Mouse (Mus musculus) CD4-positive, CD25-positive, alpha-beta regulatory T cell, adult 2 months (primary cell): Measurements from ENCODE around the gene E130311K13Rik.

Source experiments
- DNase-seq: peaks from one replicate; pipeline ENCODE4 v3.0.0-alpha.2; 2012; ENCODE audit warnings: low read depth, low spot score

Gene E130311K13Rik

GRCm38 (mm10) chr3:63928878-63929859 lies at the start of gene E130311K13Rik:
TSS of gene E130311K13Rik (minus strand) at chr3:63929472.
- DNase-seq, result peak; percentile 91

GRCm38 (mm10) chr3:63977895-63978294 lies 48.6 kb upstream of the E130311K13Rik start:
- DNase-seq, result no peak

GRCm38 (mm10) chr3:63975955-63976908 lies 47.0 kb upstream of the E130311K13Rik start, which contains the start of gene Gmps:
TSS of gene Gmps (plus strand) at chr3:63976106.
- DNase-seq, result peak; percentile 97

DNA sequence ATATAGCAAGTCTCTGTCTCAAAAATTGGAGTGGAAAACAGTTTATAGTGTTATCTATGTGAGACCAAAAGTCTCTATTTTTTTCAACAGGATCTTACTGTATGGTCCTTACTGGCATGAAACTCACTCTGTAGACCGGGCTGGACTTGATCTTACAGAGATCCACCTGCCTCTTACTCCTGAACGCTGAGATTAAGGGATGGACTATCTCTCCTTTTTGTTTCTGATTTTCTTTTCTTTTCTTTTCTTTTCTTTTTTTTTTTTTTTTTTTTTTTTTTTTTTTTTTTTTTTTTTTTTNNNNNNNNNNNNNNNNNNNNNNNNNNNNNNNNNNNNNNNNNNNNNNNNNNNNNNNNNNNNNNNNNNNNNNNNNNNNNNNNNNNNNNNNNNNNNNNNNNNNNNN lies 36.7 kb upstream of the E130311K13Rik start:
- DNase-seq, result no peak

- no peak for DNase-seq
Observed at GRCm38 (mm10) chr3:63964922-63965249, 35.6 kb upstream of the E130311K13Rik start.

GRCm38 (mm10) chr3:63964100-63964921 lies 35.0 kb upstream of the E130311K13Rik start, which contains the start of gene Slc33a1:
TSS of gene Slc33a1 (minus strand) at chr3:63964768.
- peak; percentile 100 for DNase-seq

GRCm38 (mm10) chr3:63963421-63964099 lies 34.3 kb upstream of the E130311K13Rik start:
- DNase-seq, result peak; percentile 34

GRCm38 (mm10) chr3:63949837-63950236 lies 20.6 kb upstream of the E130311K13Rik start:
- no peak for DNase-seq

GRCm38 (mm10) chr3:63941204-63941850 lies 12.1 kb upstream of the E130311K13Rik start:
- no peak for DNase-seq

DNA sequence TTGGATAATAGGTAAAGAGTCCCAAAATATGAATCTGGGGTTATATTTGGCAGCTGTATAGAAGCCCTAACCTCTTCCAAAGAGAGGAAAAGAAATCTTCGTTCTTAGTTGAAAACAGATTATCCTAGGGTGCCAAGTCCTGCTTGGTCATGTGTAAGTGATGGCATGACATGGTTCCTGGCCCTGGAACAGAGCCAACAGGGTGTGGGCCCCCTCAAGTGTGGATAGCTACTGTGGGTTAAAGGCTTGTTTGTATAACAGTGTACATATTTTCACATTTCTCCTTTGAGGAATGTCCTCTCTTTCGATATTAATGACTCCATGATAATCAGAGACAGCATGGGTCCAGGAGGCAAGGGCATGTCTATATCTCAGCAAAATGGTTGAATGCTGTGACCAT lies 9.7 kb upstream of the E130311K13Rik start:
- no peak for DNase-seq

DNA sequence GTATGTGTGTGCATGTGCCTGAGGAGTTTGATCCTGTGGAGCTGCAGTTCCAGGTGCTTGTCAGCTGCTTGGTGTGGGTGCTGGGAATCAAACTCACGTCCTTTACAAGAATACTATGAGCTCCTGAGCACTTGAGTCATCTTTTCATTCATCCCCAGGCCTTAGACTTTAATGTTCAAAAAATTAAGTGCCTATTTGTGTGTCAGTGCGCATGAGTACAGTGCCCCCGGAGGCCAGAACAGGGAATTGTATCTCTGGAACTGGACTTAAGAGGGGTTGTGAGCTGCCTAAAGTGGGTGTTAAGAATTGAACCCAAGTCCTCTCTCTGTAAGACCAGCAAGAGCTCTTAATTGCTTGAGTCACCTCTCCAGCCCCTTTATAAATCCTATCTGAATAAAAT lies 9.6 kb downstream of the E130311K13Rik start:
- DNase-seq, result peak; percentile 67

GRCm38 (mm10) chr3:63910301-63910700 lies 19.0 kb downstream of the E130311K13Rik start:
- DNase-seq, result no peak

DNA sequence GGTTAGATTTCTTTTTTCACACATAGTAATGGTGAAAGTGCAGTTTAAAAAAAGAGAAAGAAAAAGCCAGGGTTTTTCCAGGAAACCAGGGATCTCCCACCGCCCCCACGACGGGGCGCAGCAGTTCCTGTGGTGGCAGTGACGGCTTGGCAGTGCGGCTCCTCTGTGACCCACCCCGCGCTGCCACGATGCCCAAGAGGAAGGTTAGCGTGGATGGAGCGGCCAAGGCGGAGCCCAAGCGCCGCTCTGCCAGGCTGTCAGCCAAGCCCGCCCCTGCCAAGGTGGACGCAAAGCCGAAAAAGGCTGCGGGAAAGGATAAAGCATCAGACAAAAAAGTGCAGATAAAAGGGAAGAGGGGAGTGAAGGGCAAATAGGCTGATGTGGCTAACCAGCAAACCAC lies 24.0 kb downstream of the E130311K13Rik start:
- no peak for DNase-seq

- no peak for DNase-seq
Observed at GRCm38 (mm10) chr3:63904157-63904556, 25.1 kb downstream of the E130311K13Rik start.

DNA sequence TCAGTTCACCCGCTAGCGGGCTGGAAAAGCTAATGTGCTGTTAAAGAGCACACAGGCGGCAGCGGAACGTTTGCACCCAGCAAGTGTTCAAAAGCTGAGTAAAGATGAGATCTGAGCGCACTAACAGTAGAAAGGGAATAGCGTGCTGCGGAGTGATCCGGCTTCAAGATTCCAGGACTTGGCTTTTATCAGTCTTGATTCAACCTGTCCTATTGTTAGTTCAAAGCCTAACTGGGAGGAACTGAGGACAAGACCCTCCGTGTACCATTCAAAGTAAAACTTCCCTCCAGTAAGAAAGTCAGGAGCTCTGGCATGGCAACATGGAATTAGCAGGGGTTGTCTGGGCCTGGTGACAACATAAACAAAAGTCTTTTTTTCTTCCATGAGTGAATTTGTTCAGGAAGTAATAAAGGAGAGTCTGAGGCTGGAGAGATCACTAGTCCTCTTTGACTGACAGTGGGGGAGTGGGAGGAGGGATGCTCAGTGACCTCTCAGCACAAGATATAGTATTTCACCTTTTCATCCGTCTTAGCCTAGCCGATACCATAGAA lies 29.2 kb downstream of the E130311K13Rik start:
- DNase-seq, result no peak

DNA sequence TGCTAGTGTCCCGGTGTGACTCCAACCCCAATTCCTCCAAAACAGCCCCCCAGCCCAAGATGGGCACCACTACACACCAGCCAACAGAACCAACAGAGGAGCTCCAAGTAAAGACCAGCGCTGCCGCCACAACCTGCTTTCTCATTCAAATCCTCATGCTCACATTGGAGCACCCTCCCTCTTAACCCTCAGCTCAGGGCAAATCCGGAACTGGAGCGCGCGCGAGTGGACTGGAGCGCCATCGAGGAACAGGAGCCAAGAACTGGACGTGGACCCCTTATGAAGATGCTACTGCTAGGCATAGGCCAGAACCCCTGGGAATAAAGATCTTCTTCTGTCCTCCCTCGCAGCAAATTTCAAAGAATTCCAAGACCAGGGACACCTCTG lies 30.0 kb downstream of the E130311K13Rik start, which contains the start of gene Plch1:
Plch1 (minus strand) TSS at position 164 of the 387 bp plus-strand sequence.
- peak; percentile 22 for DNase-seq

DNA sequence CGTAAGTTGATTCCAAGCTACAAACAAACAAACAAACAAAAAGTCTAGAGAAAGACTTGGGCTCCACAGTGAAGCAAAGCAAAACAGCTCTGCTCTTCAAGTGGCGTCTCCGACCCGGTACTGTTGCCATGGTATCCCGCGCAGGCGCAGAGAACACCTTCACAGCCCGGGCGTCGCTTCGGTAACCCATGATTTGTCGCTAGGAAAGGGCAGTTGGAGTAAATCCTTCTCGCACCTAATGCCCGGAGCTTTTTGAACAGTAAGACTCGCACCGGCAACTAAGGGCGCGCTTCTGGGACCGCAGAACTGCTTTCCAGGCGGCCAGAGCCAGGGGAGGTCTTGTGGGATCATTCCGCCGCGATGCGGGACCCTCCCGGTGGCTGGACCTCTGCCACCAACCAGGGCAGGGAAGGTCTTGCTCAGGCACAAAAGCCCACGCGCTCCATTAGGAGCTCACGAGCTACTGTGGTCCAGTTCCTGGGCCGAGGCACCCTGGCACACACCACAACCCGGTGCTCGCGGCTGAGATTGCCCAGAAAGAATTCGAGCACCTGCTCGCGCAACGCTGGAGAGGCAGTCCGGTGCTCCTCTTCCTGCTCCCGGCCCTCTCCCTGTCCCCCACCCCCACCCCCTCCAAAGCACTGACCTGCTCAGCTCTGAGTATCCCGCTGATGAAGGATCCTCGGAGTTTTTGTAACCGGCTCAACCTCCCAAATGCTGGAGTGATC lies 30.5 kb downstream of the E130311K13Rik start:
- DNase-seq, result peak; percentile 65

- no peak for DNase-seq
Observed at GRCm38 (mm10) chr3:63897177-63897576, 32.1 kb downstream of the E130311K13Rik start.

GRCm38 (mm10) chr3:63896303-63896702 lies 33.0 kb downstream of the E130311K13Rik start:
- no peak for DNase-seq
